9 mouse cellular contexts compared by ENCODE assay signal in the genomic region with DNA sequence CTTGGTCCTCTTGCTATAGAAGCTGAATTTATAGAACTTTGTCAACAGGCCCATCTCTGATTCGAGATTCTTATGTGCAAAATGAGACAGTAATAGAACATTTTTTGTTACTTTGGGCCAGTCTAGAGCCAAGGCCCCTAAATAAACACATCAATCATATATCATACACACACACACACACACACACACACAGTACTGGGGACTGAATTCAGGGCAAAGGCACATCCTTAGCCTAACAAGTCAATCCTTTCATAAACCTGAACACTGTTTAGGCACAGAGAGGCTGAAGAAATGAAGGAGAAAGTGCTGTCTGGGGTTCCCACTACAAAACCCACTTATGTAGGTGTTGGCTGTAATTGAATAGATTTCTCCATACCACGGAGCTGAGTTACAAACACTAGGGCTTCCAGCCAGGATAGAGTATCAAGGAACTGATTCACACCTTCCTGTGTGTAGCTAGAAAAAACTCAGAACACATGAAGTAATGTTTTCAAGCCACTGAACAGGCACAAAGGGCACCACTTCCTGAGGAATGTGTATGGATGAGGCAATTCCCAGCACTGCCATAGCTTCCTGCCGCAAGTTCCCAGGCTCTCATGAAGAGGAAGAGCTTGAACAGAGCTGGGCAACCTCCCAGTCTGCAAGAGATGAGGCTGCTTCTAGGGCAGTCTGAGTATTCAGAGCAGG. TPM values are rescaled to one million over a fixed set of nuclear protein-coding genes. Genes with fewer than 3 reads are reported as not detected.
DNase-seq lines count a peak whose midpoint lies in the region; ATAC-seq and TF ChIP-seq lines count a peak whose summit lies in the region.
"Had no signal": no experiment of that assay in that cellular context is flagged by ENCODE, and none has a peak within 500 bp of the region (broad histone marks: within the 10 kb centered on the region; RNA-seq: fewer than 3 reads in every experiment).

No protein-coding gene starts in this region.

- H3K4me3 ChIP-seq in liver, embryonic 11.5 days (ENCODE audit: low read depth, low read length) = no peak overlapping the region
- no peak overlapping the region for H3K4me3 ChIP-seq in liver, embryonic 12.5 days
- H3K4me3 ChIP-seq in hindbrain, embryonic 10.5 days = no peak overlapping the region
- no peak overlapping the region for H3K4me3 ChIP-seq in liver, postnatal 0 days (ENCODE audit: low read depth, low read length)
- H3K4me3 ChIP-seq in stomach, postnatal 0 days (ENCODE audit: low read depth, low read length) = no peak overlapping the region

- ATAC-seq in liver, embryonic 11.5 days (replicated peaks; ENCODE audit: low FRiP score) = no peak; the same call in 1 of the 2 replicates
- ATAC-seq in liver, embryonic 12.5 days = no peak
- ATAC-seq in liver, postnatal 0 days = peak; percentile 81
- peak; percentile 78 for ATAC-seq in stomach, postnatal 0 days (ENCODE audit: low FRiP score, low TSS enrichment)

- H3K9me3 ChIP-seq in liver, embryonic 11.5 days (ENCODE audit: control insufficient read depth, low read length) = no peaks in the 10 kb centered on the region
- no peaks in the 10 kb centered on the region for H3K9me3 ChIP-seq in liver, embryonic 12.5 days (replicated peaks)
- no peaks in the 10 kb centered on the region for H3K9me3 ChIP-seq in hindbrain, embryonic 10.5 days
- H3K9me3 ChIP-seq in liver, postnatal 0 days (ENCODE audit: low read length) = no peaks in the 10 kb centered on the region
- no peaks in the 10 kb centered on the region for H3K9me3 ChIP-seq in stomach, postnatal 0 days (ENCODE audit: control insufficient read depth, low read length)

- no peak overlapping the region for H3K4me2 ChIP-seq in liver, embryonic 11.5 days
- no peak overlapping the region for H3K4me2 ChIP-seq in liver, embryonic 12.5 days
- no peak overlapping the region for H3K4me2 ChIP-seq in liver, postnatal 0 days (ENCODE audit: low read depth, low read length)
- H3K4me2 ChIP-seq in stomach, postnatal 0 days (replicated peaks; ENCODE audit: low read depth) = no peak overlapping the region

- peak; percentile 67; the same call in 1 of the 2 replicates for TF ChIP-seq EP300 in liver, postnatal 0 days (IDR thresholded peaks at IDR 0.05; ENCODE audit: low read depth)
- TF ChIP-seq EP300 in stomach, postnatal 0 days (optimal IDR thresholded peaks at IDR 0.05) = no peak

- no peak overlapping the region for H3K9ac ChIP-seq in liver, embryonic 11.5 days (ENCODE audit: low read depth, low read length)
- H3K9ac ChIP-seq in liver, embryonic 12.5 days = no peak overlapping the region
- H3K9ac ChIP-seq in liver, postnatal 0 days (replicated peaks) = no peak overlapping the region
- H3K9ac ChIP-seq in stomach, postnatal 0 days (ENCODE audit: low read length) = no peak overlapping the region; the same call in 1 of the 2 replicates

- WGBS in liver, embryonic 11.5 days = 68% methylated on average over 3 of the region's 3 CpGs
- 47% methylated on average over 3 of the region's 3 CpGs for WGBS in liver, embryonic 12.5 days (ENCODE audit: insufficient replicate concordance)
- WGBS in hindbrain, embryonic 10.5 days = 70% methylated on average over 3 of the region's 3 CpGs
- 45% methylated on average over 3 of the region's 3 CpGs for WGBS in liver, postnatal 0 days (ENCODE audit: insufficient replicate concordance)
- WGBS in stomach, postnatal 0 days = 45% methylated on average over 3 of the region's 3 CpGs

- H3K27me3 ChIP-seq in liver, embryonic 11.5 days (replicated peaks; ENCODE audit: control insufficient read depth, insufficient read depth, low read length) = no peaks in the 10 kb centered on the region
- H3K27me3 ChIP-seq in liver, embryonic 12.5 days (replicated peaks) = no peaks in the 10 kb centered on the region
- H3K27me3 ChIP-seq in hindbrain, embryonic 10.5 days (ENCODE audit: insufficient read depth, poor library complexity, severe bottlenecking) = no peaks in the 10 kb centered on the region
- H3K27me3 ChIP-seq in liver, postnatal 0 days (ENCODE audit: insufficient read depth, low read length) = no peaks in the 10 kb centered on the region
- H3K27me3 ChIP-seq in stomach, postnatal 0 days (ENCODE audit: control insufficient read depth, insufficient read depth, low read length) = no peaks in the 10 kb centered on the region

- peaks cover 22% of the 10 kb centered on the region for H3K4me1 ChIP-seq in liver, embryonic 11.5 days (replicated peaks; ENCODE audit: control insufficient read depth, insufficient read depth, low read length)
- peaks cover 39% of the 10 kb centered on the region for H3K4me1 ChIP-seq in liver, embryonic 12.5 days
- peaks cover 44% of the 10 kb centered on the region for H3K4me1 ChIP-seq in hindbrain, embryonic 10.5 days (replicated peaks)
- peaks cover 34% of the 10 kb centered on the region for H3K4me1 ChIP-seq in liver, postnatal 0 days (ENCODE audit: insufficient read depth)
- H3K4me1 ChIP-seq in stomach, postnatal 0 days (replicated peaks; ENCODE audit: control insufficient read depth, insufficient read depth) = peaks cover 11% of the 10 kb centered on the region

- no peak for TF ChIP-seq CTCF in liver, postnatal 0 days (IDR thresholded peaks at IDR 0.05; ENCODE audit: low read depth)
- no peak for TF ChIP-seq CTCF in stomach, postnatal 0 days (IDR thresholded peaks at IDR 0.05; ENCODE audit: low read depth)

- no peak for DNase-seq in liver, embryonic 11.5 days (ENCODE audit: low spot score)
- DNase-seq in hindbrain, embryonic 10.5 days (ENCODE audit: low spot score) = no peak
- no peak for DNase-seq in liver, postnatal 0 days
- DNase-seq in stomach, postnatal 0 days (ENCODE audit: low spot score) = no peak
- DNase-seq in urinary bladder, postnatal 25 days (ENCODE audit: low spot score) = no peak
- no peak for DNase-seq in gastrocnemius, postnatal 25 days
- no peak for DNase-seq in layer of hippocampus, adult 11-12 months (ENCODE audit: low spot score)

- H3K36me3 ChIP-seq in liver, embryonic 11.5 days (ENCODE audit: control insufficient read depth, insufficient read depth, low read length) = no peaks in the 10 kb centered on the region
- H3K36me3 ChIP-seq in liver, embryonic 12.5 days = no peaks in the 10 kb centered on the region
- H3K36me3 ChIP-seq in hindbrain, embryonic 10.5 days = no peaks in the 10 kb centered on the region
- no peaks in the 10 kb centered on the region for H3K36me3 ChIP-seq in liver, postnatal 0 days (replicated peaks; ENCODE audit: insufficient read depth, low read length)
- no peaks in the 10 kb centered on the region for H3K36me3 ChIP-seq in stomach, postnatal 0 days (ENCODE audit: control insufficient read depth, insufficient read depth, low read length)

- 0 out of 2 replicates have a peak overlapping the region, but pooled peaks have one; percentile 19 for H3K27ac ChIP-seq in liver, embryonic 11.5 days (ENCODE audit: low read depth, low read length)
- H3K27ac ChIP-seq in liver, embryonic 12.5 days = no peak overlapping the region
- peak overlapping the region; percentile 75 for H3K27ac ChIP-seq in hindbrain, embryonic 10.5 days
- H3K27ac ChIP-seq in liver, postnatal 0 days (ENCODE audit: low read depth) = peak overlapping the region; percentile 74
- peak overlapping the region; percentile 76 for H3K27ac ChIP-seq in stomach, postnatal 0 days (replicated peaks)

RNA-seq across cellular contexts. Expression of a gene that starts 13.4 kb away (rescaled TPM):
- polyA plus RNA-seq in liver, embryonic 11.5 days (2014; fragmentation: Nextera tagmentation; extraction: Ambion mirVana) = 4.5 and 5.4 TPM in 2 replicates
- 2.9 and 3.2 TPM in 2 replicates for polyA plus RNA-seq in liver, embryonic 12.5 days (2016; fragmentation: Nextera tagmentation; extraction: Ambion mirVana)
- polyA plus RNA-seq in hindbrain, embryonic 10.5 days (2016; fragmentation: Nextera tagmentation; extraction: Ambion mirVana) = 6.0 and 6.4 TPM in 2 replicates
- 1.6 and 1.8 TPM in 2 replicates for polyA plus RNA-seq in liver, postnatal 0 days (2015; fragmentation: Nextera tagmentation; extraction: Ambion mirVana)
- polyA plus RNA-seq in stomach, postnatal 0 days (2015; fragmentation: Nextera tagmentation; extraction: Ambion mirVana) = 2.5 and 2.6 TPM in 2 replicates
- 1 to 10 TPM; 1.6 to 2.0 TPM for total RNA-seq in gastrocnemius, postnatal 25 days (2021)

RNA-seq across cellular contexts. Expression of a gene that starts 14.4 kb away (rescaled TPM):
- polyA plus RNA-seq in liver, embryonic 11.5 days (2014; fragmentation: Nextera tagmentation; extraction: Ambion mirVana) = 10.4 and 12.7 TPM in 2 replicates
- polyA plus RNA-seq in liver, embryonic 12.5 days (2016; fragmentation: Nextera tagmentation; extraction: Ambion mirVana) = 11.4 and 11.9 TPM in 2 replicates
- 28.8 and 34.4 TPM in 2 replicates for polyA plus RNA-seq in hindbrain, embryonic 10.5 days (2016; fragmentation: Nextera tagmentation; extraction: Ambion mirVana)
- 32.4 and 36.9 TPM in 2 replicates for polyA plus RNA-seq in liver, postnatal 0 days (2015; fragmentation: Nextera tagmentation; extraction: Ambion mirVana)
- 11.1 and 11.5 TPM in 2 replicates for polyA plus RNA-seq in stomach, postnatal 0 days (2015; fragmentation: Nextera tagmentation; extraction: Ambion mirVana)
- 10 to 100 TPM; 19.2 to 68.3 TPM for total RNA-seq in gastrocnemius, postnatal 25 days (2021)

RNA-seq across cellular contexts. Expression of a gene that starts 41.1 kb away (rescaled TPM):
- 23.0 and 23.6 TPM in 2 replicates for polyA plus RNA-seq in liver, embryonic 11.5 days (2014; fragmentation: Nextera tagmentation; extraction: Ambion mirVana)
- polyA plus RNA-seq in liver, embryonic 12.5 days (2016; fragmentation: Nextera tagmentation; extraction: Ambion mirVana) = 19.3 and 21.1 TPM in 2 replicates
- polyA plus RNA-seq in hindbrain, embryonic 10.5 days (2016; fragmentation: Nextera tagmentation; extraction: Ambion mirVana) = 26.3 and 32.3 TPM in 2 replicates
- 13.8 and 15.7 TPM in 2 replicates for polyA plus RNA-seq in liver, postnatal 0 days (2015; fragmentation: Nextera tagmentation; extraction: Ambion mirVana)
- 31.6 and 33.0 TPM in 2 replicates for polyA plus RNA-seq in stomach, postnatal 0 days (2015; fragmentation: Nextera tagmentation; extraction: Ambion mirVana)
- total RNA-seq in gastrocnemius, postnatal 25 days (2021) = 10 to 100 TPM; 42.2 to 49.3 TPM

RNA-seq across cellular contexts. Expression of a gene that starts 48.8 kb away (rescaled TPM):
- polyA plus RNA-seq in liver, embryonic 11.5 days (2014; fragmentation: Nextera tagmentation; extraction: Ambion mirVana) = 8.0 and 9.9 TPM in 2 replicates
- 15.2 and 17.7 TPM in 2 replicates for polyA plus RNA-seq in liver, embryonic 12.5 days (2016; fragmentation: Nextera tagmentation; extraction: Ambion mirVana)
- polyA plus RNA-seq in hindbrain, embryonic 10.5 days (2016; fragmentation: Nextera tagmentation; extraction: Ambion mirVana) = not detected in 2 replicates
- 411 and 419 TPM in 2 replicates for polyA plus RNA-seq in liver, postnatal 0 days (2015; fragmentation: Nextera tagmentation; extraction: Ambion mirVana)
- polyA plus RNA-seq in stomach, postnatal 0 days (2015; fragmentation: Nextera tagmentation; extraction: Ambion mirVana) = 1.8 TPM in 2 replicates
- total RNA-seq in gastrocnemius, postnatal 25 days (2021) = 1 to 10 TPM; 1.4 to 2.1 TPM
- total RNA-seq: MEL had no signal

RNA-seq across cellular contexts. Expression of a gene that starts 55.1 kb away (rescaled TPM):
- polyA plus RNA-seq in liver, embryonic 11.5 days (2014; fragmentation: Nextera tagmentation; extraction: Ambion mirVana) = 36.2 and 39.7 TPM in 2 replicates
- 36.2 and 40.6 TPM in 2 replicates for polyA plus RNA-seq in liver, embryonic 12.5 days (2016; fragmentation: Nextera tagmentation; extraction: Ambion mirVana)
- 41.4 and 66.7 TPM in 2 replicates for polyA plus RNA-seq in hindbrain, embryonic 10.5 days (2016; fragmentation: Nextera tagmentation; extraction: Ambion mirVana)
- 30.1 and 32.2 TPM in 2 replicates for polyA plus RNA-seq in liver, postnatal 0 days (2015; fragmentation: Nextera tagmentation; extraction: Ambion mirVana)
- polyA plus RNA-seq in stomach, postnatal 0 days (2015; fragmentation: Nextera tagmentation; extraction: Ambion mirVana) = 85.0 and 90.1 TPM in 2 replicates
- 10 to 100 TPM; 35.2 to 39.7 TPM for total RNA-seq in gastrocnemius, postnatal 25 days (2021)

Comparison
In these comparisons a context has a peak if more than half of its experiments do, and no peak if none do; other contexts are left out.
1. ATAC-seq: peak in liver, postnatal 0 days (single experiment) and stomach, postnatal 0 days (single experiment); none in liver, embryonic 11.5 days (single experiment) and liver, embryonic 12.5 days (single experiment).